Mouse (Mus musculus) erythroblast, embryonic 14.5 days (primary cell): ENCODE data around the gene Tent5b. TPM values are rescaled to one million over a fixed set of nuclear protein-coding genes. Genes with fewer than 3 reads are reported as not detected.
A peak's percentile ranks its signal among the peaks of the same experiment; 100 is the strongest.

ENCODE experiments used
- H3K27me3 ChIP-seq: 2 replicates; pipeline ENCODE4 v1.6.1; 2012; ENCODE audit warnings: inconsistent platforms; ENCODE audit not compliant: control insufficient read depth
- H3K36me3 ChIP-seq: 2 replicates; pipeline ENCODE4 v1.6.1; 2012; ENCODE audit warnings: mild to moderate bottlenecking, inconsistent platforms; ENCODE audit not compliant: control insufficient read depth
- H3K4me1 ChIP-seq: 2 replicates; pipeline ENCODE4 v1.6.1; 2012; ENCODE audit warnings: inconsistent platforms; ENCODE audit not compliant: control insufficient read depth
- H3K4me3 ChIP-seq: replicated peaks from 2 replicates; pipeline ENCODE3; 2012; ENCODE audit warnings: moderate library complexity, mild to moderate bottlenecking, inconsistent platforms
- H3K9me3 ChIP-seq: 2 replicates; pipeline ENCODE4 v1.6.1; 2012; ENCODE audit warnings: low read length, inconsistent platforms, mixed read lengths; ENCODE audit not compliant: control insufficient read depth
- GATA1 ChIP-seq: IDR thresholded peaks from 2 replicates; pipeline ENCODE4 v1.6.1; 2012; ENCODE audit warnings: low read length, inconsistent platforms, mixed read lengths
- TAL1 ChIP-seq: IDR thresholded peaks from 3 replicates; pipeline ENCODE4 v1.6.1; 2012; ENCODE audit warnings: low read length, inconsistent platforms, mixed read lengths
- polyA plus RNA-seq: library from polyadenylated mRNA; stranded (reverse); fragments of >175 nt; gene quantifications from 2 replicates; pipeline ENCODE4 v1.2.3, GENCODE M21; 2012

The Tent5b gene
- not detected in 2 replicates for polyA plus RNA-seq

- no peaks in the 10 kb centered on the region for H3K36me3 ChIP-seq
- peaks cover 19% of the 10 kb centered on the region for H3K4me1 ChIP-seq
- H3K27me3 ChIP-seq, result peaks cover 82% of the 10 kb centered on the region
- TF ChIP-seq TAL1 (no peak), GATA1 (no peak)
- no peaks in the 10 kb centered on the region for H3K9me3 ChIP-seq
- peak within 1 kb of the TSS; percentile 57 for H3K4me3 ChIP-seq
Observed at GRCm38 (mm10) chr4:133479458-133480184, at the start of gene Tent5b. TSS of gene Tent5b (plus strand) at chr4:133480132.

GRCm38 (mm10) chr4:133431508-133431907, 48.4 kb upstream of the Tent5b start:
- peaks cover 9% of the 10 kb centered on the region for H3K4me1 ChIP-seq
- H3K36me3 ChIP-seq, result no peaks in the 10 kb centered on the region
- H3K4me3 ChIP-seq, result no peak overlapping the region
- H3K9me3 ChIP-seq, result peaks cover 3% of the 10 kb centered on the region; the same call in 1 of the 2 replicates
- no peak for TF ChIP-seq GATA1
- TF ChIP-seq TAL1, result no peak
- H3K27me3 ChIP-seq, result peaks cover 3% of the 10 kb centered on the region

- TF ChIP-seq TAL1 (no peak), GATA1 (no peak)
- Histone ChIP-seq H3K4me1 (peaks cover 9% of the 10 kb centered on the region), H3K36me3 (no peaks in the 10 kb centered on the region), H3K4me3 (peak overlapping the region; percentile 41), H3K27me3 (peaks cover 3% of the 10 kb centered on the region), H3K9me3 (peaks cover 3% of the 10 kb centered on the region; the same call in 1 of the 2 replicates)
Observed at GRCm38 (mm10) chr4:133432560-133433171, 47.3 kb upstream of the Tent5b start.

- Histone ChIP-seq H3K4me3 (no peak overlapping the region), H3K27me3 (peaks cover 18% of the 10 kb centered on the region), H3K4me1 (peaks cover 11% of the 10 kb centered on the region), H3K36me3 (no peaks in the 10 kb centered on the region), H3K9me3 (peaks cover 3% of the 10 kb centered on the region; the same call in 1 of the 2 replicates)
- no peak for TF ChIP-seq TAL1
- no peak for TF ChIP-seq GATA1
Observed at GRCm38 (mm10) chr4:133435921-133436320, 44.0 kb upstream of the Tent5b start.

GRCm38 (mm10) chr4:133439460-133440376, 40.2 kb upstream of the Tent5b start:
- no peaks in the 10 kb centered on the region for H3K9me3 ChIP-seq
- TF ChIP-seq GATA1 (no peak), TAL1 (no peak)
- peaks cover 26% of the 10 kb centered on the region for H3K27me3 ChIP-seq
- peaks cover 2% of the 10 kb centered on the region; the same call in 1 of the 2 replicates for H3K4me1 ChIP-seq
- no peak overlapping the region for H3K4me3 ChIP-seq
- no peaks in the 10 kb centered on the region for H3K36me3 ChIP-seq

- Histone ChIP-seq H3K27me3 (peaks cover 26% of the 10 kb centered on the region), H3K9me3 (no peaks in the 10 kb centered on the region), H3K36me3 (no peaks in the 10 kb centered on the region), H3K4me1 (peaks cover 2% of the 10 kb centered on the region; the same call in 1 of the 2 replicates), H3K4me3 (no peak overlapping the region)
- TF ChIP-seq TAL1, result no peak
- no peak for TF ChIP-seq GATA1
Observed at GRCm38 (mm10) chr4:133440377-133440795, 39.5 kb upstream of the Tent5b start.

- H3K27me3 ChIP-seq, result peaks cover 26% of the 10 kb centered on the region
- no peaks in the 10 kb centered on the region for H3K9me3 ChIP-seq
- TF ChIP-seq GATA1 (no peak), TAL1 (no peak)
- H3K4me3 ChIP-seq, result no peak overlapping the region
- H3K4me1 ChIP-seq, result peaks cover 2% of the 10 kb centered on the region; the same call in 1 of the 2 replicates
- H3K36me3 ChIP-seq, result no peaks in the 10 kb centered on the region
Observed at GRCm38 (mm10) chr4:133442194-133442593, 37.7 kb upstream of the Tent5b start.

GRCm38 (mm10) chr4:133443085-133443484, 36.8 kb upstream of the Tent5b start:
- Histone ChIP-seq H3K4me3 (no peak overlapping the region), H3K9me3 (no peaks in the 10 kb centered on the region), H3K27me3 (peaks cover 26% of the 10 kb centered on the region), H3K36me3 (no peaks in the 10 kb centered on the region), H3K4me1 (peaks cover 2% of the 10 kb centered on the region; the same call in 1 of the 2 replicates)
- no peak for TF ChIP-seq GATA1
- no peak for TF ChIP-seq TAL1

- Histone ChIP-seq H3K4me3 (no peak overlapping the region), H3K9me3 (no peaks in the 10 kb centered on the region), H3K27me3 (peaks cover 13% of the 10 kb centered on the region), H3K36me3 (no peaks in the 10 kb centered on the region), H3K4me1 (no peaks in the 10 kb centered on the region)
- TF ChIP-seq GATA1 (no peak), TAL1 (no peak)
Observed at GRCm38 (mm10) chr4:133445727-133446126, 34.2 kb upstream of the Tent5b start.
